ENCODE assay signal across 11 mouse cellular contexts in the genomic region with DNA sequence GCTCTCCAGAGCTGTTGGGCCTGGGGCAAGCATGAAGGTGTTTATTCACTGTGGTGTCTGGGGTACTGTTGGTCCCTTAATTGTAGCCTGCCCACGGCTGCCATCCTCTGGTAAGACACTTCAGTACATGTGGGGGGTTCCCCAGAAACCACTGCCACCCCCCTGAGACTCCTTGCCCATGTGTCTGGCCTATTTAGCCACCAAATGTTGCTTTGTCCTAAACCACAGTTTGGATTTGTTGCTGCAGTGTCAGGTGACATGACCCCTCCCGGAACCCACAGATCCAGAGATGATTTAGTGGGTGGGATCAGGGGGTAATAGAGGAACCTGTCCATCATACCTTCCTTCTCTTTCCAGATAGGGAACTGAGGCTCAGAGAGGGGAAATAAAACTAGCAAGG. TPM values are rescaled to one million over a fixed set of nuclear protein-coding genes. Genes with fewer than 3 reads are reported as not detected.
A peak's percentile ranks its signal among the peaks of the same experiment; 100 is the strongest.
DNase-seq lines count a peak whose midpoint lies in the region; ATAC-seq and TF ChIP-seq lines count a peak whose summit lies in the region.
"Had no signal": no experiment of that assay in that cellular context is flagged by ENCODE, and none has a peak within 500 bp of the region (broad histone marks: within the 10 kb centered on the region; RNA-seq: fewer than 3 reads in every experiment).

No protein-coding gene starts in this region.

- H3K9ac ChIP-seq in lung, postnatal 0 days (replicated peaks; ENCODE audit: low read depth) = no peak overlapping the region
- no peak overlapping the region for H3K9ac ChIP-seq in embryonic facial prominence, embryonic 14.5 days (ENCODE audit: low read depth, low read length)

- DNase-seq in gastrocnemius, adult 2 months = peak; percentile 17
- DNase-seq in gastrocnemius, postnatal 4 days (ENCODE audit: low spot score in 2 of 2) = no peak
- peak; percentile 27 for DNase-seq in lung, postnatal 0 days (ENCODE audit: low spot score)
- no peak for DNase-seq in lung, postnatal 10 days
- no peak for DNase-seq in embryonic facial prominence, embryonic 14.5 days (ENCODE audit: low spot score)
- DNase-seq in testis, postnatal 14 days (ENCODE audit: low spot score) = no peak
- DNase-seq: adrenal gland, postnatal 10 days had no signal

- intact Hi-C loops in gastrocnemius, adult 2 months (cut with DNase I) = no loop called here

- no peak for TF ChIP-seq EP300 in lung, postnatal 0 days (IDR thresholded peaks at IDR 0.05)

- H3K4me2 ChIP-seq in lung, postnatal 0 days (replicated peaks; ENCODE audit: low read depth, low read length) = no peak overlapping the region
- no peak overlapping the region for H3K4me2 ChIP-seq in embryonic facial prominence, embryonic 14.5 days (ENCODE audit: low read depth, low read length)
- H3K4me2 ChIP-seq: embryonic facial prominence, embryonic 13.5 days had no signal

- TF ChIP-seq CTCF in gastrocnemius, adult 2 months (IDR thresholded peaks at IDR 0.05) = no peak
- TF ChIP-seq CTCF in lung, postnatal 0 days (IDR thresholded peaks at IDR 0.05) = peak; percentile 10

- H3K27ac ChIP-seq in gastrocnemius, adult 2 months = peak overlapping the region; percentile 92
- no peak overlapping the region for H3K27ac ChIP-seq in lung, postnatal 0 days (ENCODE audit: low read length)
- no peak overlapping the region for H3K27ac ChIP-seq in embryonic facial prominence, embryonic 14.5 days (replicated peaks; ENCODE audit: low read depth, low read length)
- H3K27ac ChIP-seq: embryonic facial prominence, embryonic 13.5 days had no signal

- no peaks in the 10 kb centered on the region; the same call in none of the 2 replicates for H3K36me3 ChIP-seq in lung, postnatal 0 days (ENCODE audit: insufficient read depth, low read length)
- H3K36me3 ChIP-seq in embryonic facial prominence, embryonic 14.5 days (ENCODE audit: control insufficient read depth, insufficient read depth, low read length) = no peaks in the 10 kb centered on the region

- H3K4me3 ChIP-seq in gastrocnemius, adult 2 months = no peak overlapping the region
- H3K4me3 ChIP-seq in lung, postnatal 0 days (ENCODE audit: low read depth, low read length) = no peak overlapping the region
- no peak overlapping the region for H3K4me3 ChIP-seq in embryonic facial prominence, embryonic 14.5 days (ENCODE audit: low read depth, low read length)
- H3K4me3 ChIP-seq: embryonic facial prominence, embryonic 13.5 days; myocyte had no signal

- H3K27me3 ChIP-seq in lung, postnatal 0 days (replicated peaks; ENCODE audit: insufficient read depth, low read length) = no peaks in the 10 kb centered on the region
- H3K27me3 ChIP-seq in embryonic facial prominence, embryonic 14.5 days (replicated peaks; ENCODE audit: control insufficient read depth, insufficient read depth, low read length) = no peaks in the 10 kb centered on the region
- H3K27me3 ChIP-seq: embryonic facial prominence, embryonic 13.5 days had no signal

- no peaks in the 10 kb centered on the region for H3K9me3 ChIP-seq in lung, postnatal 0 days (ENCODE audit: low read length)
- no peaks in the 10 kb centered on the region for H3K9me3 ChIP-seq in embryonic facial prominence, embryonic 14.5 days (ENCODE audit: control insufficient read depth, low read length)
- H3K9me3 ChIP-seq: embryonic facial prominence, embryonic 13.5 days had no signal

- H3K4me1 ChIP-seq in lung, postnatal 0 days (ENCODE audit: insufficient read depth, low read depth, low read length) = peaks cover 54% of the 10 kb centered on the region
- H3K4me1 ChIP-seq in embryonic facial prominence, embryonic 14.5 days (ENCODE audit: control insufficient read depth, insufficient read depth, low read length) = peaks cover 60% of the 10 kb centered on the region

- 57% methylated on average over 2 of the region's 2 CpGs for WGBS in lung, postnatal 0 days
- WGBS in embryonic facial prominence, embryonic 14.5 days = 41% methylated on average over 2 of the region's 2 CpGs

- no peak for ATAC-seq in lung, postnatal 0 days
- ATAC-seq in embryonic facial prominence, embryonic 14.5 days (ENCODE audit: low read depth) = peak; percentile 16; the same call in 1 of the 2 replicates
- ATAC-seq in megakaryocyte-erythroid progenitor cell, adult 5-6 weeks (replicated peaks; ENCODE audit: low FRiP score, low TSS enrichment, poor library complexity, severe bottlenecking) = 0 out of 2 replicates have a peak, but pooled peaks have one; percentile 18
- ATAC-seq in inflammation-experienced regulatory T-cells, adult 6 months = no peak

RNA-seq across cellular contexts. Expression of gene Zmiz1, which starts 12.1 kb away (rescaled TPM):
- total RNA-seq in gastrocnemius, adult 2 months (2021) = 10 to 100 TPM; 27.4 to 34.5 TPM
- 10 to 100 TPM; 53.8 to 55.2 TPM for total RNA-seq in gastrocnemius, postnatal 4 days (2021)
- 18.0 and 20.2 TPM in 2 replicates for polyA plus RNA-seq in lung, postnatal 0 days (2015; fragmentation: Nextera tagmentation; extraction: Ambion mirVana)
- polyA plus RNA-seq in embryonic facial prominence, embryonic 14.5 days (2014; fragmentation: Nextera tagmentation; extraction: Ambion mirVana) = 31.3 and 36.6 TPM in 2 replicates
- 51.3 and 56.9 TPM in 2 replicates for total RNA-seq in megakaryocyte-erythroid progenitor cell, adult 5-6 weeks (2014; fragmentation: Nextera tagmentation)
- total RNA-seq in megakaryocyte-erythroid progenitor cell, adult 5-6 weeks (2017) = 6.7 and 12.6 TPM in 2 replicates
- polyA plus RNA-seq in inflammation-experienced regulatory T-cells, adult 6 months (2017; shearing (Covaris generic)) = 10 to 100 TPM; 24.5 to 30.1 (median 26.1) TPM

Comparison
In these comparisons a context has a peak if more than half of its experiments do, and no peak if none do; other contexts are left out.
1. DNase-seq: peak in gastrocnemius, adult 2 months (single experiment) and lung, postnatal 0 days (single experiment); none in gastrocnemius, postnatal 4 days (0 of 2), lung, postnatal 10 days (single experiment), embryonic facial prominence, embryonic 14.5 days (single experiment) and testis, postnatal 14 days (single experiment).
2. ATAC-seq: peak in embryonic facial prominence, embryonic 14.5 days (single experiment) and megakaryocyte-erythroid progenitor cell, adult 5-6 weeks (single experiment); none in lung, postnatal 0 days (single experiment) and inflammation-experienced regulatory T-cells, adult 6 months (single experiment).